Mouse (Mus musculus) lung, postnatal 0 days (tissue): ENCODE measurements around the gene Sirt7. TPM values are rescaled to one million over a fixed set of nuclear protein-coding genes. Genes with fewer than 3 reads are reported as not detected.
A peak's percentile ranks its signal among the peaks of the same experiment; 100 is the strongest.

Experiments
- ATAC-seq: fragments of 200-750 bp; cut with Nextera tagmentation; 2 replicates; pipeline ENCODE4 v1.8.0; 2017; ENCODE audit warnings: moderate library complexity
- DNase-seq: peaks from one replicate; pipeline ENCODE4 v3.0.0-alpha.2; 2016; ENCODE audit warnings: low spot score
- H3K27ac ChIP-seq: fragments of 300-500 bp; sonication (generic); 2 replicates; pipeline ENCODE4 v1.5.1; 2014; ENCODE audit warnings: antibody characterized with exemption, mild to moderate bottlenecking, low read length, mixed read lengths
- H3K27me3 ChIP-seq: fragments of 300-500 bp; sonication (generic); replicated peaks from 2 replicates; pipeline ENCODE4 v1.6.1; 2014; ENCODE audit warnings: low read length, mixed read lengths; ENCODE audit not compliant: insufficient read depth
- H3K36me3 ChIP-seq: fragments of 300-500 bp; sonication (generic); 2 replicates; pipeline ENCODE4 v1.6.1; 2014; ENCODE audit warnings: low read length, mixed read lengths; ENCODE audit not compliant: insufficient read depth
- H3K4me1 ChIP-seq: fragments of 300-500 bp; sonication (generic); 2 replicates; pipeline ENCODE4 v1.6.1; 2014; ENCODE audit warnings: antibody characterized with exemption, low read depth, low read length, mixed read lengths; ENCODE audit not compliant: insufficient read depth
- H3K4me2 ChIP-seq: fragments of 300-500 bp; sonication (generic); replicated peaks from 2 replicates; pipeline ENCODE4 v1.6.1; 2014; ENCODE audit warnings: low read depth, mild to moderate bottlenecking, low read length, moderate library complexity, mixed read lengths
- H3K4me3 ChIP-seq: fragments of 300-500 bp; sonication (generic); 2 replicates; pipeline ENCODE4 v1.5.1; 2014; ENCODE audit warnings: low read depth, low read length
- H3K9ac ChIP-seq: fragments of 300-500 bp; sonication (generic); replicated peaks from 2 replicates; pipeline ENCODE4 v1.6.1; 2014; ENCODE audit warnings: low read depth, mild to moderate bottlenecking
- H3K9me3 ChIP-seq: fragments of 300-500 bp; sonication (generic); 2 replicates; pipeline ENCODE4 v1.6.1; 2016; ENCODE audit warnings: low read length, mixed read lengths
- CTCF ChIP-seq: IDR thresholded peaks from 2 replicates; pipeline ENCODE4 v1.5.1; 2016; ENCODE audit warnings: antibody characterized with exemption, mild to moderate bottlenecking
- EP300 ChIP-seq: IDR thresholded peaks from 2 replicates; pipeline ENCODE4 v1.6.1; 2016; ENCODE audit warnings: antibody characterized with exemption, mild to moderate bottlenecking, control low read depth
- WGBS: fragments of 180-500 bp; shearing (Covaris S2); extraction: QIAGEN DNeasy Blood & Tissue Kit; methylation state at CpG from one replicate; pipeline ENCODE4 v1.1.7; 2014; 5-methylcytosine and 5-hydroxymethylcytosine counted together
- polyA plus RNA-seq: library from polyadenylated mRNA; unstranded; fragments of >200 nt; fragmentation: Nextera tagmentation; extraction: Ambion mirVana; gene quantifications from 2 replicates; pipeline ENCODE4 v1.2.1, GENCODE M21; 2015

The Sirt7 gene
- polyA plus RNA-seq, 1 experiment from 2014 or later = 46.0 TPM

DNA sequence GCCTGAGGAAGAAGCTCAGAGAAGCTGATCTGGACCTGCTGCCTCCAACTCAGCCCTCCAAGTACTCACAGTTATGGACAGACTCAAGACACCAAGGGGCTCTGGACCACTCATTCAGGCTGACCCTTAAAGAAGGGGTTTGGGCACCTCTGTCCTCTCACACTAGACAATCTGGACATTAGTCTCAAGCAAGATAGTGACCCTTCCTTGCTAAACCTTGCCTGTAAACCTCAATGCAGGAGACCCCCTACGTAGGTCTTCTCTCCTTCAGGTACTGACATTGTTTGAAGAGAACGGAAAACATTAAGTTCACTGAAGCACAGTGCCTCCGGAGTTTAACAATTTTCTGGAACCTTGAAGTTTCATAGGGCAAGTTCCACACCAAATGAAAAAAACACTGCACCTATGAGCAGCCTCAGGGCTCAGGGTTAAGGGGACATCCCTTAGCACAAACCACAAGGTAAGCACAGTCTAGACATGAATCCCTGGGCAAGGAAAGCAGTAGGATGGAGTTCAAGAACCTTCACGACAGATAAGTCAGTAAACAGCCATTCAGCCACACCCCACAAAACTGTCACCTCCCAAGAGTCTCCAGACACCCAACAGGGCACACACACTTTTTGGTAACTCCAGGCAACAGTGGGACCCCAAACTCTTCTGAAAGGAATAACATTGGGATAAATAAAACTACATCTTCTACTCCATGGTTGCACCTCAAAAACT lies 6.8 kb upstream of the Sirt7 start:
- H3K9ac ChIP-seq = peak overlapping the region; percentile 90
- peaks cover 19% of the 10 kb centered on the region for H3K4me1 ChIP-seq
- peak overlapping the region; percentile 92 for H3K27ac ChIP-seq
- no peak for ATAC-seq
- DNase-seq = no peak
- peak overlapping the region; percentile 92 for H3K4me3 ChIP-seq
- 40% methylated on average over 4 of the region's 4 CpGs for WGBS
- no peaks in the 10 kb centered on the region for H3K36me3 ChIP-seq
- TF ChIP-seq CTCF (no peak), EP300 (no peak)
- H3K4me2 ChIP-seq = peak overlapping the region; percentile 87
- H3K9me3 ChIP-seq = no peaks in the 10 kb centered on the region
- H3K27me3 ChIP-seq = no peaks in the 10 kb centered on the region

DNA sequence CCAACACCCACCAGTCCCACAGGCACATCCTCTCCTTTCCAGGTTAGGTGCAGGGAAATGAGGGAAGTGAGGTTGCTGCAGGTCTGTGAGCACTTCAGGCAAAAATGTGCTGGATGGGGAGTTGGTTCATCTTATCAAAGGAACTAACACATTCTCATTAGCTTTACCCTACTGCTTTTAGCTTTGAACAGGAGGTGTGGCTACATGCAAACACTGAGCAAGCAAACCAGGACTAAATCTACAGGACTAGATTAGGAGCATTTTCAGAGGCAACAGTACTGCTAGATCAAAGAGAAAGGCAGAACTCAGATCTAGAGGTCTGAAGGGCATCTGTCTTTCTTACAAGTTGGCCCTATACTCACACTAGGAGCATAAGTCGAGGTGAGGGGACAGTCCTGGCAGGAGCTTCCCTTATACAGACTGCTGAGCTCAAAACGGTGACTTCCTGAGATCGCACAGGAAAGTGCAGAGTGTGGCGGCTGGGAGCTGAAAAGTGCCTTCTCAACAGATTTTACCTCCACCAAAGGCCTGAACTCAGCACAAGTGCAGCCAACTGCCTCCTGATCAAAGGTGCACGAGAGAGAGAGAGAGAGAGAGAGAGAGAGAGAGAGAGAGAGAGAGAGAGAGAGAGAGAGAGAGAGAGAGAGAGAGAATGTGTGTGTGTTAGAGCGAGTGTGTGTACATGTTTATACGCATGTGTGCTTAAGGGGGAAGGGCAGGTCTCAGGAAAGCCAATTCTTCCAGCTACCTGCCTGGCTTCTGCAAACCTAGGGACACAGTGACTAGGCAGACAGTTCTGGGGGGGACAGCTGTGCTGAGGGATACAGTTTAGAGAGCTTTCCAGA lies 6.1 kb upstream of the Sirt7 start:
- no peak overlapping the region for H3K4me3 ChIP-seq
- no peak for ATAC-seq
- no peak overlapping the region for H3K9ac ChIP-seq
- no peak for TF ChIP-seq CTCF
- no peak for TF ChIP-seq EP300
- no peaks in the 10 kb centered on the region for H3K36me3 ChIP-seq
- H3K9me3 ChIP-seq = no peaks in the 10 kb centered on the region
- no peak for DNase-seq
- peak overlapping the region; percentile 87 for H3K4me2 ChIP-seq
- WGBS = 28% methylated on average over 7 of the region's 7 CpGs
- no peaks in the 10 kb centered on the region for H3K27me3 ChIP-seq
- H3K27ac ChIP-seq = peak overlapping the region; percentile 70
- peaks cover 19% of the 10 kb centered on the region for H3K4me1 ChIP-seq

DNA sequence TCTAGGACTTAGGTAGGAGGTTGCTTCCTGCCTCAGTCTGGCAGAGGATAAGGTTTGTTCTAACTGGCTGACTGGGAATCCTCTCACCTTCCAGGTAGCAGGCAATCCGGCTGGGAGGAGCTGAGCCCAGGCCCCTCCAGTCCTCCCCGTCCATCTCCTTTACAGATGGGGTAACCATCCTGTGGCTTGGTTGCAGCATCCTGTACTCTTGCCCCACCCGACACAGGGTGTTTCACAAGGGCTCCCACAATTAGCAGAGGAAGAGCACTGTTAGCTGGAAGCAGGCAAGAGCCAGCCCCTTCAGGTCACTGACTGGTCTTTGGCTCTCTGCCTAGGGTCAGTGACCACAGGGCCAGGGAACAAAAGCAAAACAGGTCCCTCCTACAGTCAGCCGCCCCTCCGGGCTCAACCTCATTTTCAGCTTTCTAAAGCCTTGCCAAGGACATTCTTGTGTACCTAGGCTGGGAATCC lies 5.4 kb upstream of the Sirt7 start:
- no peaks in the 10 kb centered on the region for H3K9me3 ChIP-seq
- ATAC-seq (peak; percentile 10), DNase-seq (peak; percentile 83)
- no peaks in the 10 kb centered on the region for H3K36me3 ChIP-seq
- peak overlapping the region; percentile 70 for H3K27ac ChIP-seq
- no peaks in the 10 kb centered on the region for H3K27me3 ChIP-seq
- peak overlapping the region; percentile 32 for H3K9ac ChIP-seq
- peak; percentile 28; the same call in 1 of the 2 replicates for TF ChIP-seq EP300
- TF ChIP-seq CTCF = no peak
- peak overlapping the region; percentile 34 for H3K4me2 ChIP-seq
- H3K4me1 ChIP-seq = peaks cover 19% of the 10 kb centered on the region
- 39% methylated on average over 5 of the region's 5 CpGs for WGBS
- no peak overlapping the region for H3K4me3 ChIP-seq

DNA sequence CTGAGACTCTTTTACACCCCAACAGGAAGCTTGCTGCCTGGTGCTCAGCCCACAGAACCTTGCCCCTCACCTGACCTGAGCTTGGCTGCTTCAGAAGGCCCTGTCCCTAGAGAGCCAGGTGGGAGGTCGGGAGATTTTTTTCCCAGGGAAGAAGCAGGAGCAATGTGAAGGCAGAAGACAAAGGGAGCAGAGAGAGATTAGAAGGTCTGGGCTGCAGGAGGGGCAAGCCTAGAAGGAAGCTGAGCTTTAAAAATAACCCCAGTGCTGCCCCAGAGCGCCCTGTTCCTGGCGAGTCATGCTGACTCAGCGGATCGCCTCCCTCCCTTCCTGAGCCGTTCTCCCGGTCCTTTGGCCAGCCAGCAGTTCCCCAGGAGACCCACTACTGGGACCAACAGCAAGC lies 4.9 kb upstream of the Sirt7 start:
- Histone ChIP-seq H3K27ac (peak overlapping the region; percentile 70), H3K9me3 (no peaks in the 10 kb centered on the region), H3K4me1 (peaks cover 23% of the 10 kb centered on the region), H3K27me3 (no peaks in the 10 kb centered on the region), H3K36me3 (no peaks in the 10 kb centered on the region), H3K4me2 (peak overlapping the region; percentile 34), H3K4me3 (no peak overlapping the region), H3K9ac (peak overlapping the region; percentile 32)
- WGBS = 28% methylated on average over 7 of the region's 7 CpGs
- DNase-seq (peak; percentile 45), ATAC-seq (no peak)
- TF ChIP-seq EP300 = no peak
- no peak for TF ChIP-seq CTCF

DNA sequence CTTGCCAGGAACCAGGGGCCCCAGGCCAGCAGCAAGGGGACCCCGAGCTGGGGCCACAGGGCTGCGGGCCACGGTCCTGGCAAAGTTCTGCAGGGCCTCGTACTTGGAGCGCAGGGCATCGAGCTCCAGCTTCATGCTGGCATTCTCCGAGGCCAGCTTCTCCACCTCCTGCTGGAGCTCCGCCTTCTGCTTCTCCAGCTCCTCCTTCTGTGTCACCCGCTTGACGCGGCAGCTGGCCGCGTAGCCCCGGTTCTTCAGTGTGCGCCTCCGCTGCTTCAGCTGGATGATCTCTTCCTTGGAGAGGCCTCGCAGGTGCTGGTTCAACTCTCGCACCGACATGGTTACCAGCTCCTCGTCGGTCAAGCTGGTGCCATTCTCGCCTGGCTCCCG lies 4.3 kb upstream of the Sirt7 start:
- H3K36me3 ChIP-seq = no peaks in the 10 kb centered on the region
- H3K9ac ChIP-seq = no peak overlapping the region
- peak overlapping the region; percentile 34; the same call in 1 of the 2 replicates for H3K4me2 ChIP-seq
- TF ChIP-seq CTCF (no peak), EP300 (no peak)
- no peak overlapping the region for H3K4me3 ChIP-seq
- peaks cover 23% of the 10 kb centered on the region for H3K4me1 ChIP-seq
- ATAC-seq (no peak), DNase-seq (peak; percentile 45)
- no peaks in the 10 kb centered on the region for H3K27me3 ChIP-seq
- 76% methylated on average over 21 of the region's 23 CpGs for WGBS
- H3K27ac ChIP-seq = peak overlapping the region; percentile 70
- no peaks in the 10 kb centered on the region for H3K9me3 ChIP-seq
